Mouse (Mus musculus): ENCODE data around the gene Mbtd1. TPM values are rescaled to one million over a fixed set of nuclear protein-coding genes. Genes with fewer than 3 reads are reported as not detected.

Gene Mbtd1
- polyA plus RNA-seq (2015; fragmentation: Nextera tagmentation; extraction: Ambion mirVana), result 17.6 and 20.0 TPM in 2 replicates

GRCm38 (mm10) chr11:93885572-93886410 is at the start of gene Mbtd1, which contains the start of gene Utp18:
Mbtd1 (plus strand) TSS chr11:93885852.
Utp18 (minus strand) TSS chr11:93885766.
- Histone ChIP-seq H3K27me3 (ENCODE audit: control insufficient read depth, insufficient read depth, low read length) (no peaks in the 10 kb centered on the region), H3K36me3 (ENCODE audit: control insufficient read depth, insufficient read depth) (peaks cover 3% of the 10 kb centered on the region), H3K4me2 (ENCODE audit: low read depth, low read length) (peak within 1 kb of the TSS; percentile 93), H3K4me3 (ENCODE audit: low read length) (peak within 1 kb of the TSS; percentile 100), H3K9ac (ENCODE audit: low read length) (peak within 1 kb of the TSS; percentile 98), H3K4me1 (ENCODE audit: control insufficient read depth, insufficient read depth, low read length) (peaks cover 16% of the 10 kb centered on the region), H3K27ac (ENCODE audit: low read length) (peak within 1 kb of the TSS; percentile 96), H3K9me3 (replicated peaks; ENCODE audit: control insufficient read depth, low read length) (no peaks in the 10 kb centered on the region)
- ATAC-seq (replicated peaks; ENCODE audit: extremely low read depth, insufficient read depth, low FRiP score), result peak; percentile 97
- WGBS, result under 1% methylated on average over 83 of the region's 83 CpGs

GRCm38 (mm10) chr11:93847342-93847741 is 38.3 kb upstream of the Mbtd1 start:
- no peaks in the 10 kb centered on the region for H3K27me3 ChIP-seq (ENCODE audit: control insufficient read depth, insufficient read depth, low read length)

GRCm38 (mm10) chr11:93852546-93852945 is 33.1 kb upstream of the Mbtd1 start:
- H3K27me3 ChIP-seq (ENCODE audit: control insufficient read depth, insufficient read depth, low read length), result no peaks in the 10 kb centered on the region
- H3K9ac ChIP-seq (ENCODE audit: low read length), result no peak overlapping the region
- no peak overlapping the region for H3K27ac ChIP-seq (ENCODE audit: low read length)
- no peak overlapping the region for H3K4me3 ChIP-seq (ENCODE audit: low read length)
- no peak for ATAC-seq (replicated peaks; ENCODE audit: extremely low read depth, insufficient read depth, low FRiP score)
- H3K4me2 ChIP-seq (ENCODE audit: low read depth, low read length), result no peak overlapping the region
- 69% methylated on average over 3 of the region's 3 CpGs for WGBS
- H3K9me3 ChIP-seq (replicated peaks; ENCODE audit: control insufficient read depth, low read length), result no peaks in the 10 kb centered on the region
- no peaks in the 10 kb centered on the region; the same call in 1 of the 2 replicates for H3K4me1 ChIP-seq (ENCODE audit: control insufficient read depth, insufficient read depth, low read length)
- H3K36me3 ChIP-seq (ENCODE audit: control insufficient read depth, insufficient read depth), result no peaks in the 10 kb centered on the region

More at GRCm38 (mm10) chr11:93847342-93847741, 38.3 kb upstream of the Mbtd1 start:
- Histone ChIP-seq H3K4me3 (ENCODE audit: low read length) (no peak overlapping the region), H3K4me1 (ENCODE audit: control insufficient read depth, insufficient read depth, low read length) (no peaks in the 10 kb centered on the region), H3K4me2 (ENCODE audit: low read depth, low read length) (no peak overlapping the region), H3K36me3 (ENCODE audit: control insufficient read depth, insufficient read depth) (no peaks in the 10 kb centered on the region), H3K27ac (ENCODE audit: low read length) (no peak overlapping the region), H3K9me3 (replicated peaks; ENCODE audit: control insufficient read depth, low read length) (no peaks in the 10 kb centered on the region), H3K9ac (ENCODE audit: low read length) (no peak overlapping the region)
- no peak for ATAC-seq (replicated peaks; ENCODE audit: extremely low read depth, insufficient read depth, low FRiP score)
- WGBS, result 43% methylated on average over 2 of the region's 2 CpGs

GRCm38 (mm10) chr11:93856284-93856955 is 29.2 kb upstream of the Mbtd1 start:
- WGBS, result 3% methylated on average over 6 of the region's 6 CpGs
- Histone ChIP-seq H3K9ac (ENCODE audit: low read length) (no peak overlapping the region), H3K4me1 (ENCODE audit: control insufficient read depth, insufficient read depth, low read length) (no peaks in the 10 kb centered on the region; the same call in 1 of the 2 replicates), H3K27me3 (ENCODE audit: control insufficient read depth, insufficient read depth, low read length) (no peaks in the 10 kb centered on the region), H3K36me3 (ENCODE audit: control insufficient read depth, insufficient read depth) (peaks cover 7% of the 10 kb centered on the region), H3K4me2 (ENCODE audit: low read depth, low read length) (no peak overlapping the region; the same call in 1 of the 2 replicates), H3K9me3 (replicated peaks; ENCODE audit: control insufficient read depth, low read length) (no peaks in the 10 kb centered on the region), H3K4me3 (ENCODE audit: low read length) (no peak overlapping the region), H3K27ac (ENCODE audit: low read length) (no peak overlapping the region)
- no peak for ATAC-seq (replicated peaks; ENCODE audit: extremely low read depth, insufficient read depth, low FRiP score)

- H3K4me3 ChIP-seq (ENCODE audit: low read length), result no peak overlapping the region
- no peaks in the 10 kb centered on the region; the same call in 1 of the 2 replicates for H3K4me1 ChIP-seq (ENCODE audit: control insufficient read depth, insufficient read depth, low read length)
- H3K27me3 ChIP-seq (ENCODE audit: control insufficient read depth, insufficient read depth, low read length), result no peaks in the 10 kb centered on the region
- no peak overlapping the region for H3K4me2 ChIP-seq (ENCODE audit: low read depth, low read length)
- WGBS, result 71% methylated on average over 1 of the region's 1 CpGs
- H3K9ac ChIP-seq (ENCODE audit: low read length), result no peak overlapping the region
- no peak overlapping the region for H3K27ac ChIP-seq (ENCODE audit: low read length)
- peaks cover 21% of the 10 kb centered on the region for H3K36me3 ChIP-seq (ENCODE audit: control insufficient read depth, insufficient read depth)
- no peaks in the 10 kb centered on the region for H3K9me3 ChIP-seq (replicated peaks; ENCODE audit: control insufficient read depth, low read length)
- ATAC-seq (replicated peaks; ENCODE audit: extremely low read depth, insufficient read depth, low FRiP score), result no peak
Observed at GRCm38 (mm10) chr11:93860540-93861172, 25.0 kb upstream of the Mbtd1 start.

GRCm38 (mm10) chr11:93861193-93861592 is 24.5 kb upstream of the Mbtd1 start:
- H3K4me2 ChIP-seq (ENCODE audit: low read depth, low read length), result no peak overlapping the region

GRCm38 (mm10) chr11:93862045-93862623 is 23.5 kb upstream of the Mbtd1 start:
- ATAC-seq (replicated peaks; ENCODE audit: extremely low read depth, insufficient read depth, low FRiP score), result no peak

More at GRCm38 (mm10) chr11:93861193-93861592, 24.5 kb upstream of the Mbtd1 start:
- H3K4me1 ChIP-seq (ENCODE audit: control insufficient read depth, insufficient read depth, low read length), result no peaks in the 10 kb centered on the region; the same call in 1 of the 2 replicates
- WGBS, result 74% methylated on average over 2 of the region's 2 CpGs
- H3K36me3 ChIP-seq (ENCODE audit: control insufficient read depth, insufficient read depth), result peaks cover 24% of the 10 kb centered on the region
- H3K9ac ChIP-seq (ENCODE audit: low read length), result no peak overlapping the region
- no peak overlapping the region for H3K4me3 ChIP-seq (ENCODE audit: low read length)
- no peak for ATAC-seq (replicated peaks; ENCODE audit: extremely low read depth, insufficient read depth, low FRiP score)
- H3K9me3 ChIP-seq (replicated peaks; ENCODE audit: control insufficient read depth, low read length), result no peaks in the 10 kb centered on the region
- no peak overlapping the region for H3K27ac ChIP-seq (ENCODE audit: low read length)
- H3K27me3 ChIP-seq (ENCODE audit: control insufficient read depth, insufficient read depth, low read length), result no peaks in the 10 kb centered on the region

GRCm38 (mm10) chr11:93862638-93863037 is 23.0 kb upstream of the Mbtd1 start:
- H3K36me3 ChIP-seq (ENCODE audit: control insufficient read depth, insufficient read depth), result peaks cover 38% of the 10 kb centered on the region
- H3K27me3 ChIP-seq (ENCODE audit: control insufficient read depth, insufficient read depth, low read length), result no peaks in the 10 kb centered on the region
- no peak overlapping the region for H3K4me3 ChIP-seq (ENCODE audit: low read length)
- WGBS, result 80% methylated on average over 1 of the region's 1 CpGs
- H3K4me1 ChIP-seq (ENCODE audit: control insufficient read depth, insufficient read depth, low read length), result no peaks in the 10 kb centered on the region
- no peak overlapping the region for H3K4me2 ChIP-seq (ENCODE audit: low read depth, low read length)
- no peak overlapping the region for H3K9ac ChIP-seq (ENCODE audit: low read length)
- no peak overlapping the region for H3K27ac ChIP-seq (ENCODE audit: low read length)
- no peak for ATAC-seq (replicated peaks; ENCODE audit: extremely low read depth, insufficient read depth, low FRiP score)
- no peaks in the 10 kb centered on the region for H3K9me3 ChIP-seq (replicated peaks; ENCODE audit: control insufficient read depth, low read length)

More at GRCm38 (mm10) chr11:93862045-93862623, 23.5 kb upstream of the Mbtd1 start:
- Histone ChIP-seq H3K9ac (ENCODE audit: low read length) (no peak overlapping the region), H3K4me2 (ENCODE audit: low read depth, low read length) (no peak overlapping the region), H3K36me3 (ENCODE audit: control insufficient read depth, insufficient read depth) (peaks cover 34% of the 10 kb centered on the region), H3K9me3 (replicated peaks; ENCODE audit: control insufficient read depth, low read length) (no peaks in the 10 kb centered on the region), H3K27me3 (ENCODE audit: control insufficient read depth, insufficient read depth, low read length) (no peaks in the 10 kb centered on the region), H3K27ac (ENCODE audit: low read length) (no peak overlapping the region), H3K4me1 (ENCODE audit: control insufficient read depth, insufficient read depth, low read length) (no peaks in the 10 kb centered on the region), H3K4me3 (ENCODE audit: low read length) (no peak overlapping the region)
- WGBS, result 89% methylated on average over 4 of the region's 4 CpGs

Data from heart, embryonic 16.5 days (tissue).